Mouse (Mus musculus) heart, postnatal 10 days (tissue): Measurements from ENCODE around the gene Cntd1. TPM values are rescaled to one million over a fixed set of nuclear protein-coding genes. Genes with fewer than 3 reads are reported as not detected.
"Not testable (repeated sequence)": the region's sequence is repeated elsewhere in the genome, so short reads cannot be mapped to it uniquely, and the experiment has no call there.

ENCODE experiments used
- DNase-seq, 2 experiments: peaks; one replicate each; pipeline ENCODE4 v3.0.0; 2021
- intact Hi-C: fragments of 180-260 bp; cut with DNase I; formaldehyde crosslinking; loops from one replicate; pipeline ENCODE4 v1.15.1; 2025
- total RNA-seq, 2 experiments: library from RNA; stranded (reverse); gene quantifications; 2 replicates each; pipeline ENCODE4 v1.2.3; 2021

Cntd1 gene
- total RNA-seq, 2 experiments from 2014 or later, result 0.14 to 0.57 TPM

DNA sequence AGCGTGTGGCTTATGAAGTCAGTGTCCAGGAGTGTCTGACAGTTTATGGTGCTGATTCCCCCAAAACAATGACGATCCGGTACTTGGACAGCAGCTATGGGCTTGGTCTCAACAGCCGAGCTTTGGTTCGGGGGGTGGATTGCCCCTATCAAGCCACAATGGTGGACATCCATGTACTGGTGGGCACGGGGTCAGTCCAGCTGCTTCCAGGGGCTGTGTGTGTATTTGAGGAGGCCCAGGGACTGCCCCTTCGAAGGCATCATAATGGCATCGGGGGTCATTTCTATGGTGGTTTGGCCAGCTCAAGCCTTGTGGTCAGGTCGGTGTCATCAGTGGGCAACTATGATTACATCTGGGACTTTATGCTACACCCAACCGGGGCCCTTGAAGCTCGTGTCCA lies 47.3 kb downstream of the Cntd1 start:
- intact Hi-C loops, result no loop called here
- no peak for DNase-seq

DNA sequence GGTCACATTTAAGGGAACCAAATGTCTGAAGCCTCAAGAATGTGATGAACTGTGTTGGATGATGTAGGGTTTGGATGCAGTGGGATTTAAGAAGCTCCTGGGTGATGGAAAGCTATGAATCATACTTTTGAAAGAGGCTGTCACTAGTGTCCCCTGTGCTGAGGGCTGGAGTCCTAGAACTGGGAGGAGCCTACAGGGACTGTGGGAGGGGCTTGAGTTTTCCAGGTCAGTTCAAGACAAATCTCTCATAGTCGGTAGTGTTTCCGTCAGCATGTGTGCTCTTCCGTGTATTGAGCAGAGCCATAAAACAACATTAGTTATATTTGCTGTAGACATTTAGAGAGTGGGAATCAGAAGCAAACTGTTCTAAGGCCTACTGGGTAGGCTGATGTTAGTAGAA lies 48.5 kb downstream of the Cntd1 start:
- intact Hi-C loops, result no loop called here
- DNase-seq, result no peak

DNA sequence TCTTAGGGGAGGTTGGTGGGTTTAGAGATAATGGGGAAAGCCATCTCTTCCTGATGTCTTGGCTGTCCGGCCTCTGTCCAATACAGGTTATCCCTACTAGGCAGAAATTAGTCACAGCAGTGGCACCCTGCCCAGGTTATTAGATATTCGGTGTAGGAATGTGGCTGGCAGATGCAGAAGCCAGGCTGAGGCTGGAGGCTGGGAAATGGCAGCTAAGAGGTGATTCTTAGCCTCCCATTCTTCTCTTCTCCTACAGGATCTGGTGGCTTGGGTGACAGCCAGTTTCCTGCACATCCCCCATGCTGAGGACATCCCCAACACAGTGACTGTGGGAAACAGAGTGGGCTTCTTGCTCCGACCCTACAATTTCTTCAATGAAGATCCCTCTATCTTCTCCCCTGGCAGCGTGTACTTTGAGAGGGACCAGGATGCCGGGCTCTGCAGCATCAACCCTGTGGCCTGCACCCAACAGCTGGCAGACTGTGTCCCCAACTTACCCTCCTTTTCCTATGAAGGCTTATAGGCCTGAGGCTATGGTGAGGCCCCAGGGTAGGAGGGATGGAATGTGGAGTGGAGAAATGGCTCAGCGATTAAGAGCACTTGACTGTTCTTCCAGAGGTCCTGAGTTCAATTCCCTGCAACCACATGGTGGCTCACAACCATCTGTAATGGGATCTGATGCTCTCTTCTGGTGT lies 50.3 kb downstream of the Cntd1 start:
- peak; percentile 80 to 83 for DNase-seq
- intact Hi-C loops, result no loop called here

DNA sequence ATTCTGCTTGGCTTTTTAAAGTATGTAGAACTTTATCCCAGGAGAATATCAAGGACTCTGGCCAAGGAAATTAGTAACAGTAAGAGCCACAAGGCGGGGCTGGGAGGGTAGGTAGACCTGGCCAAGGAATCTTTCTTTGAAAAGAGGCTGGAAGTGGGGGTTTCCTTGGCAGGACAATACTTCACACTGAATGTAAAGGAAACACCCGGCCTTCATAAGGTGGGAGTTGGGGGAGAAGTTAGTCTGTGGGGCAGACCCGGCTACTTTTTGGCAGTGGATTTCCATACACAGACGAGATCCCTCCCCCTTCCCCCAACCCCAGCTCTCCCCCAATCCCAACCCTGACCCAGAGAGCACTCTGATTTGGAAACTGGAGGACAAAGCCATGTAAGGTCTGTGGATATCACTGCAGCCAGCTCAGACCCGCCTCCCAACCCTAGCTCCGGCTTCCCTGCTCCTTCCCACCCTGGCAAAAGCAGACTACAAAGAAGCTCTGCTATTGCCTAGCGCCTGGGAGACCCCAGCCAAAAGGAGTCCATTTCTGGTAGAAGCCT lies 51.6 kb downstream of the Cntd1 start, which contains the start of gene Aoc3:
Gene Aoc3, plus strand, starts transcription at position 235 of the 554 bp plus-strand sequence.
- intact Hi-C loops, result no loop called here
- DNase-seq, result peak; percentile 62 to 68

DNA sequence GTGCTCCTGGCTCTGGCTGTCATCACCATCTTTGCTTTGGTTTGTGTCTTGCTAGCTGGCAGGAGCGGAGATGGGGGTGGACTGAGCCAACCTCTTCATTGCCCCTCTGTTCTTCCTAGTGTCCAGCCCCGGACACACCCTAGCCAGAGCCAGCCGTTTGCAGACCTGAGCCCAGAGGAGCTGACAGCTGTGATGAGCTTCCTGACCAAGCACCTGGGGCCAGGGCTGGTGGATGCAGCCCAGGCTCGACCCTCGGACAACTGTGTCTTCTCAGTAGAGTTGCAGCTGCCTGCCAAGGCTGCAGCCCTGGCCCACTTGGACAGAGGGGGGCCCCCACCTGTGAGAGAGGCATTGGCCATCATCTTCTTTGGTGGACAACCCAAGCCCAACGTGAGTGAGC lies 52.1 kb downstream of the Cntd1 start:
- DNase-seq, result not testable (repeated sequence)

DNA sequence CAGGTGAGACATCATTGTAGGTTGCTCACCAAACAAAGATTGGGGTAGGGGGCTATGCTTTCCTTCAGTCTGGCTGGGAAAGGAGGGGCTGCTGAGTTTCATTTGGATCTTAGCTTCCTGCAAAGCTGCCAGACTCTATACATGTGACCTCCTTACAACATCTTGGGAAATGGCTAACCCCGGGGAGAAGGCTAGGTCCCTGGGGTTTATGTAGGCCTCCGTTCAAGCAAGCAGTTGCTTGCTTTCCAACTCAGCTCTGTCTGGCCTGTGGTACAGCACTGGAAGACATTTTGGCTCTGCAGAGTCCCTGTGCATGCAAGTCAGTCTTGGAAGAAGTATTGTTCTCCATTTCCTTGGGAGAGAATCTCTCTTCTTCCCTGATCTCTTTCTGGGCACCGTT lies 53.7 kb downstream of the Cntd1 start:
- peak; percentile 38 to 49 for DNase-seq
- intact Hi-C loops, result loop anchor here (2.0 kb wide), 1 partner anchor 28 kb away; no protein-coding TSS in a partner anchor

More for the DNA sequence above, 52.1 kb downstream of the Cntd1 start:
- intact Hi-C loops, result not testable (repeated sequence)

DNA sequence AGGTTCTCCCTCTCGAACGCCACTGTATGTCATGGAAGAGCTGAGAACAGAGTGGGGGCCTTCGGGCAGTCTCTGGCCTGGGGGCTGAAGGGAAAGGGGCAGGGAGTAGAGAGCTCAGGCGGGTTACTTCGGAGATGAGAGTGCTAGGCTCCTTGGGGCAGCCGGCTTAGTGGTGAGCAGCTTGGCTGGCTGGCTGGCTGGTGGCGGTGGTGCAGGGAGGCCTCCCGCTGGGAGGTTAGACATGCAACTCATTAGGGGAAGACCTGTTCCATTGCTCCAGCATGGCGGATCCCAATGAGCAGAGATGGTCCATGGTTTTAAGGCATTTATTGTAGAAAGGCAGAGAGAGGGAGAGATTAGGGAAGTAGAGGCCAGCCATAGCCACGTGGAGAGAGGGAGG lies 55.2 kb downstream of the Cntd1 start:
- intact Hi-C loops, result no loop called here
- no peak for DNase-seq

DNA sequence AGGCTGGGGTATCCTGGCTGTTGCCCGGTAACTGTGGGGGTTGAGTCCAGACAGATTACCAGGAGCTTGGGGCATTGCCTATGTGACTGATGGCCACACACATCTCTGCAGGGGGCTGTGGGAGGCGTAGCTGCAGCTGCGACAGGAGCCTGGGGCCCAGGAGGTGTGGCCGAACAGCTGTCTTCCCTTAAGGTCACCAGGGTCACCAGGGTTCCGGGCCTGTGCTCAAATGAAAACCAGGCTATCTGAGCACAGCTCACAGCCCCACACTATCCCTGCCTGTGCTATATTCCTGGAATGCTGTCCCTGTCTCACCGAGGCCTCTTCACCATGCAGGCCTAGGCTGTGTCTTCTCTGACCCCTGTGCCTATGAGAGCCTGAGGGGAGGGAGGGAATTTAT lies 55.7 kb downstream of the Cntd1 start:
- DNase-seq, result no peak
- intact Hi-C loops, result no loop called here

DNA sequence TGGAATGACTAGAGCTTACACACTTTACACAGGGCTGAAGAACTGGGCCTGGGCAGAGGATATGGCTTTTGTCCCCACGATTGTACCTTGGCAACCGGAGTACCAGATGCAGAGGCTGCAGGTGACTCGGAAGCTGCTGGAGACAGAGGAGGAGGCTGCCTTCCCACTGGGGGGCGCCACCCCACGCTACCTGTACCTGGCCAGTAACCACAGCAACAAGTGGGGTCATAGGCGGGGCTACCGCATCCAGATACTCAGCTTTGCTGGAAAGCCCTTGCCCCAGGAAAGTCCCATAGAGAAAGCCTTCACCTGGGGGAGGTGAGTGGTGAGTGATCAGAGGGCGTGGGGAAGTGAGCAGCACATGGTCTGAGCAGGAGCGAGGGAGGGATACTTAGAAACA lies 56.9 kb downstream of the Cntd1 start:
- DNase-seq, result no peak
- intact Hi-C loops, result no loop called here

DNA sequence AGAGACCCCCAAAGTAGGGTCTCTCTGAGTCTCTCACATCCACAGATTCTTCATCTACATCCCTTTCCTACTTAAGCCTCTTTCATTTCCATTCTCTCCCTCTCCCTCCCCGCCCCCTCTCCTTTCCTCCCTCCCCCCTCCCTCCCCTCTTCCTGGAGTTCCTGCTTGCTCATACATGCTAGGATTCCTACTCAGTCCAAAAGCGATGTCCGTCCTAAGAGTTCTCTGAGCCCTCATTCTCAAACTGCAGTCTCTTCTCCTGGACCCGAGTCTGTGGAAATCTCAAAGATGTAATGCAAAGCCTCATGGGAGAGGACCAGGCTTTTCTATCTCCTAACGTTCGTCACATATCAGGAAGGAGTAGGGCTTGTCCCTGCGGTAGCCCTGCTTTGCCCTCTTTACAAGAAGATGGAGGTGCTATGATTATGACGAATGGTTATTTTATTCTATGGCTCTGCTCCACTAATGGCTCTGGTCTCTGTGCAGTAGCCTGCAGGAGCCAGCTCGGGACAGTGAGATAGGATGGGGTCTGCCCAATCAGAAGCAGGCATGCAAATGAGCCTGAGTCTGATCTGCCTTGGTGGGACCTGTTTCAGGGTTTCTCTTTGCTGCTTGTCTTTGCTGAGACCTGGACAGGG lies 59.4 kb downstream of the Cntd1 start:
- DNase-seq, result no peak
- intact Hi-C loops, result no loop called here

Other genes with a start within 250 kb of the Cntd1 start
- gene Naglu, start 209.0 kb upstream of the Cntd1 start, total RNA-seq, result 1 to 10 TPM; 9.9 to 10.0 TPM
- gene Hsd17b1, start 200.6 kb upstream of the Cntd1 start, total RNA-seq, result under 1 TPM in 1 of 2 experiments, not detected in 1; 0.45 TPM
- 10 to 100 TPM; 18.7 to 21.4 TPM for gene Coasy, start 196.4 kb upstream of the Cntd1 start, total RNA-seq
- 10 to 100 TPM; 14.1 to 18.1 TPM for gene Mlx, start 191.7 kb upstream of the Cntd1 start, total RNA-seq
- 1 to 10 TPM; 5.0 to 5.6 TPM for gene Psmc3ip, start 183.6 kb upstream of the Cntd1 start, total RNA-seq
- 10 to 100 TPM; 37.6 to 41.6 TPM for gene Retreg3, start 159.1 kb upstream of the Cntd1 start, total RNA-seq
- 10 to 100 TPM; 27.0 to 31.1 TPM for gene Tubg1, start 159.1 kb upstream of the Cntd1 start, total RNA-seq
- 1 to 10 TPM; 3.4 to 3.5 TPM for gene Tubg2, start 123.1 kb upstream of the Cntd1 start, total RNA-seq
- gene Cntnap1, start 108.5 kb upstream of the Cntd1 start, total RNA-seq, result 1 to 10 TPM; 1.8 to 2.1 TPM
- 10 to 100 TPM; 23.6 to 28.3 TPM for gene Plekhh3, start 107.7 kb upstream of the Cntd1 start, total RNA-seq
- under 1 TPM; 0.14 to 0.20 TPM for gene Ccr10, start 103.6 kb upstream of the Cntd1 start, total RNA-seq
- 10 to 100 TPM; 20.5 to 22.5 TPM for gene Ezh1, start 52.5 kb upstream of the Cntd1 start, total RNA-seq
- gene Ramp2, start 33.0 kb upstream of the Cntd1 start, total RNA-seq, result 100 to 1,000 TPM; 146 to 180 TPM
- 100 to 1,000 TPM in 1 of 2 experiments, 10 to 100 TPM in 1; 97.5 to 111 TPM for gene Vps25, start 25.3 kb upstream of the Cntd1 start, total RNA-seq
- 1 to 10 TPM; 5.7 to 7.6 TPM for gene Wnk4, start 18.4 kb upstream of the Cntd1 start, total RNA-seq
- gene Coa3, start 102 bp downstream of the Cntd1 start, total RNA-seq, result 10 to 100 TPM; 84.2 to 92.6 TPM
- 100 to 1,000 TPM in 1 of 2 experiments, 10 to 100 TPM in 1; 94.3 to 109 TPM for gene Becn1, start 23.3 kb downstream of the Cntd1 start, total RNA-seq
- 10 to 100 TPM; 74.9 to 90.0 TPM for gene Psme3, start 37.2 kb downstream of the Cntd1 start, total RNA-seq
- 1 to 10 TPM; 2.5 to 3.1 TPM for gene Aoc2, start 46.1 kb downstream of the Cntd1 start, total RNA-seq
- gene Aoc3, start 51.6 kb downstream of the Cntd1 start, total RNA-seq, result 10 to 100 TPM; 39.0 to 49.9 TPM
- not detected for gene G6pc, start 88.5 kb downstream of the Cntd1 start, total RNA-seq
- gene Aarsd1, start 138.6 kb downstream of the Cntd1 start, total RNA-seq, result 10 to 100 TPM; 17.9 to 19.2 TPM
- gene Gm27029, start 145.8 kb downstream of the Cntd1 start, total RNA-seq, result 1 to 10 TPM; 4.3 to 6.1 TPM
- 10 to 100 TPM; 11.1 to 12.4 TPM for gene Rundc1, start 146.1 kb downstream of the Cntd1 start, total RNA-seq
- 10 to 100 TPM; 37.4 to 39.7 TPM for gene Ptges3l, start 146.3 kb downstream of the Cntd1 start, total RNA-seq
- gene Rpl27, start 163.3 kb downstream of the Cntd1 start, total RNA-seq, result 10 to 100 TPM; 63.3 to 68.3 TPM
- gene Ifi35, start 169.4 kb downstream of the Cntd1 start, total RNA-seq, result 10 to 100 TPM; 12.9 to 13.7 TPM
- 1 to 10 TPM; 6.5 to 8.4 TPM for gene Rnd2, start 186.0 kb downstream of the Cntd1 start, total RNA-seq
- gene Vat1, start 187.2 kb downstream of the Cntd1 start, total RNA-seq, result 10 to 100 TPM; 50.1 to 50.4 TPM